Mouse (Mus musculus): ENCODE results near the gene Fbln2.

Gene Fbln2

DNA sequence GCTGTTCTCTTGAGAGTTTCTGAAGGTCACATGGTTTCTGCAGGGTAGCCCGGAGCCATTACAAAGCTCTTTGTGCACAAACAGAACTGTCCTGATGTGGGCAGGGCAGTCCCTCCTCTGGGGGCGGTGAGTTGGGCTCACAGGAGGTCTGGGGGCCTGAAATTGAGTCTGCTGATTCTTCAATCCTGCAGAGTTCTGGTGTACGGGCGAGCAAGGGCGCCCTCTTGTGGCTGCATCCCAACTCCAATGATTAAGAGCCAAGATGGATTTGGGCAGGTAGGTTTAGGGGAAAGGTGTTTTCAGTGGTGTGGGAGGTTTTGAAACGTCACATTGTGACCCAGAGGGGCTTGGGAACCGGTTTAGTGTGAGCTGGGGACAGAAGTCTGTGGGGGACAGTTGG is 65.3 kb downstream of the Fbln2 start:
- DNase-seq (ENCODE audit: inconsistent age in 2 of 2, low spot score in 1 of 2): peak; percentile 38 to 80

DNA sequence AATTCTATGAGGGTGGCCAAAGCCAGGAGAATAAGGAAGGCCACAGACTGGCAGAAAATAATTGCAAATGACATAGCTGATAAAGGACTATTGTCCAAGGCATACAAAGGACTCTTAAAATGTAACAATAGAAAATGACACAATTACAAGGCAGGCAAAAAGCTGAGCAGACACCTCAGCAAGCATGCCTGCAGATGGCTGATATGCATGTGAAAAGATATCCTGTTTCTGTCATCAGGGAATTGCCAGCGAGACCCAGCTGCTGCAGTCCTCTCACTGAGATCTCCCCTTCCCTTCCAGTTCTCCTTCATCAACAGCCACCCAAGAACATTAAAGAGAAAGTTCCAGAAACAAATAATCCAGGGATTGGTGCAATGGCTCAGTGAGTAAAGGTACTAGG is 66.0 kb downstream of the Fbln2 start:
- no peak for DNase-seq (ENCODE audit: inconsistent age in 2 of 2, low spot score in 1 of 2)

DNA sequence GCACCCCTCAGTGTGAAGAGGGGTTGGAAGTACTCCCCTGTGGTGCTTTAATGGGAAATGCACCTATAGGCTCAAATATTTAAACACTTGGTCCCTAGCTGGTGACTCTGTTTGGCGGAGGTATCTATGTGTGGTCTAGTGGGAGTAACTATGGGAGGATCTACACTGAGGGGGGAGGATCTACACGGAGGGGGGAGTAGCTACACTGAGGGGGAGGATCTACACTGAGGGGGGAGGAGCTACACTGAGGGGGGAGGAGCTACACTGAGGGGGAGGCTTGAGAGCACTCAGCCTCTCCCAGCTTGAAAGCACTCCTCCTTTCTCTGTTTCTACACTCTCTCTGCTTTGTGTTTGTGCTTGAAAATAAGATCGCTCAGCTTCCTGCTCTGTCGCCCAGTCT is 67.2 kb downstream of the Fbln2 start:
- no peak for DNase-seq (ENCODE audit: inconsistent age in 2 of 2, low spot score in 1 of 2)

DNA sequence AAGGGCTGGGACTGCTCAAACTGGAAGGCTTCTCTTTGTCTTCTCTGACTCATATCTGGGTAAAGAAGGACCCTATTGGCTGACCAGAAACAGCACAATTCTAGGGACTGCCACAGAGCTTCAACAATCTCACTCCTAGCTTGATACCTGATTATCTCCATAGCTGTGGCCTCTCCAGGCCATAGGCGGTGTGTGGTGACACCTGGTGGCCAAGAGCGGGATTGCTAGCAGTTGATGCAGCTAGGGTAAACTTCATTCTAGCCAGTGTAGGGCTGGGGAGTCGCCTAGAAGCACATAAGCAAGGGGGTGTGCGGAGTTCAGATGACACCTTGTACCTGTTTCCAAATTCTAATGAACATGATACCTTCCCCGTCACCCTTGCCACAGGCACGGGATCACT is 69.0 kb downstream of the Fbln2 start:
- DNase-seq (ENCODE audit: inconsistent age in 2 of 2, low spot score in 1 of 2): peak; percentile 80 to 96

DNA sequence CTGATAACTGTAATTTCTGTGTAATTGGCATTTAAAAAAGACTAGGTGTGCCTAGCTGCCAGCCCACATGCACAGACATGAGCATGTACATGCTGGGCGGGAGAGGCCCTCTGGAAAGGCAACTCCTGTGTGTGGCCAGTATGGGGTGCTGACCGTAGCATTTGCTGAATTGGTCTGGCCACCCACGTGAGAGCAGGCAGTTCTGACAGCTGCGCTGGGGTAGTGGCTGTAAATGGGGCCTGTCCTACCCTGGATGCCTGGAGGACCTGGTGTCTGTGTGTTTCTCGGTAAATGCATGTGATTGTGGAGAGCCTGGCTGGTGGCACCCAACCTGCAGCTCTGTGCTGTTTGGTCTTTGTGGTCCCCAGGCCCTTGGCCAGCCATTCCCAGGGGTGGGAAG is 69.5 kb downstream of the Fbln2 start:
- no peak for DNase-seq (ENCODE audit: inconsistent age in 2 of 2, low spot score in 1 of 2)

DNA sequence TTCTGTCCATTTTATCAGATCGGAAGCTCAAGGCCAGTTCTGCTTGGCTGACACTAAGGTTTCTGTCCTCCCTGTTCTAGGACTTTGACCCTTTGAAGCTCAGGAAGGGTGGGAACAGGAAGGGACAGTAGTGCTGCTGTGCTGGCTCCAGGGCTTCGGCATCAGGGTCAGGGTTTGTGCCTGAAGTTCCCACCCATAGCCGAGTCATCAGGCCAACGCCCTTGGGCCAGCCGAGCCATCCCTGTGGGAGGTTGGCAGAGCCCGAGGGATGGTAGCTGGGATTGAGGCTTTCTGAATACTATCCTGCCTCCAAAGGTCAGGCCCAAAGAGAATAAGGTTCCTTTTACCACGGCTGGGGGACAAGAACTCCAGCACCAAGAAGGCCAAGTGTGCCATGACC is 70.8 kb downstream of the Fbln2 start:
- peak in 1 of 2 experiments; percentile 63 for DNase-seq (ENCODE audit: inconsistent age in 2 of 2, low spot score in 1 of 2)

DNA sequence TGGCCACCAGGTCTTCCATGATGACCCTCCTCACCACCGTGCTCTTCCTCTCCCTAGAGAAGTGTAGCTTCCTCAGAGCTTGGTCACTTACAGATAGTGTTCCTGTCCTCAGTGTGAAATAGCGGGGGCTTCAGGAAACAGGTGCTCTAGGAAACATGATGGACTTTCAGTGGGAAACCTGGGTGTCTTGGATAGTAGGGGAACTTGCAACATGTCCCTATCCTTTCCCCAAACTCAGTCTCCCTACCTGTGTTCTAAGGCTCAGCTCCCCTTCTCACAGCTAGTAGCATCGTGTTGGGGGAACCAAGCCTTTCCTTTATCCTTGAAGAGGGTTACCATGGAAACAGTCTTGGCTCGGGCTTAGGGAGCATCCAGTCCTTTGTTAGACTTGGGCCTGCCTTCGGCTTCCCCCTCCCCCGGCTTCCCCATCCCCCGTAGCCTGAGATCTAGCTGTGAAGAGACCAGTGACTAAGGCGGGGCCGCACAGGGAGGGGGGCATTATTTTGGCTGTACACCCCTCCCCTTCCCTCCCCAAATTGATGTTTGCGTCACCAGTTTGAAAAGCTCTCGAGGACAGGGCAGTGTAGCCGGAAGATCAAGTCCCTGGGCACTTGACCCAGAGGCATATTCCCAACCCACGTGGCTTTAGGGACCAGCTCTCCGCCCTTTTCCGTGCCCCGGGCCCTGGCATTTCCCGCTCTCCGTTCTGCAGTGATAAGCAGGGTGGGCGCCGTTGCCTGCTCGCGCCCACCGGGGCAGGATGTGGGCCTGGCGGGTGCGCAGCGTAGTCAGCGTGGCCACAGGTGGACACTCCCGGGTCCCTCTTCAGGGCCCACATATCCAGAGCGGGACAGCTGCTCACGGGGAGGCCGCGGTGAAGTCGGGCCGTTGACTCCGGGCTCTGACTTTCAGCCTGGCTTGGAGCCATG is 72.5 kb downstream of the Fbln2 start:
- DNase-seq (ENCODE audit: inconsistent age in 2 of 2, low spot score in 1 of 2): no peak

DNA sequence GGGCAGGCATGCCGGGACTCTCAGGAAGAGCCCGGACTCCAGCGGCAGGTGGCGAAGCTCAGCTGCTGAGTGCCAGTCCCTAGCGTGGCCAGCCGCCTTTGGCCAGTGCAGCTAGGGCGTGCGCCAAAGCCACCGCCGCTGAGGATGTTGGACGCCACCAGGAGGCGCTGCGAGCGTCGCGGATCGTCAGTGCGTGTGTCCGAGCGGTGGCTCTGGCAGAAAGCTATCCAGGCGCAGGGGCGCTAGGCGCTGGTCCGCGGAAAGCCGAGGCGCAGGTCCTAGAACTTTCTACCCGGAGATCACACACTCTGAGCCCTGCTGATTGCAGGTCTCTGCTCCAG is 73.2 kb downstream of the Fbln2 start:
- DNase-seq (ENCODE audit: inconsistent age in 2 of 2, low spot score in 1 of 2): peak; percentile 69 to 87

DNA sequence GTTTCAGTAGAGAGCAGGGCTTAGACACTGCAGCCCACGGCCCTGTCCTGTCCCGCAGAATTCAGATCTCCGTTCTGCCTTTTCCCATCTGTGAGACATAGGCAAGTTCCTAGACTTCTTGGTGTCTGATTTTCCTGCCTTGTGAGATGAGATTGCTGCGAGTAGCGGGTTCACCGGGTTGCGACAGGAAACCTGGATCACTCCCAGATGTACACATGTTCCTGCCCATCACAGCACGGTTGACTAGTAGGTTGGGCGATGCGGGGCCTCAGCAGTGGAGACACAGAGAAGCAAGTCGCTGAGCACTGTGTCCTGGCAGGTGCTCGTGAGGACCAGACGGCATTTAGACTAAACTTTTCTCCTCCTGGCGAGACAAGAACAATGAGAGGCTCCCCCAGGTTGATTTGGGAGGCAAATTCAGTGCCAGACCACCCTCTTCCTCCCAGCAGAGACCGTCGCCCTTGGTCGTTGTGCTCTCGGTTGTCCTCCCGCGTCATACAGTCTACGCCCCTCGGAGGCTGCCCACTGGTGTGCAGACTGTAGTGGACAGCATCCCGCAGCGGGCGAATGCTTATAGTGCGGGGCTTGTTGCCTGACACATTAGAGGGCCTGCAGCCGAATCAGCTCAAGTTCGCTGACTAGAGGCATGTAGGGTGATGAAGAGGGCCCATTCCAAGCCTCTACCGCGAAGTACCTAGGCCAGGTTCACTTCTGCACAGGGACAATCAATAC is 73.7 kb downstream of the Fbln2 start:
- DNase-seq (ENCODE audit: inconsistent age in 2 of 2, low spot score in 1 of 2): no peak

DNA sequence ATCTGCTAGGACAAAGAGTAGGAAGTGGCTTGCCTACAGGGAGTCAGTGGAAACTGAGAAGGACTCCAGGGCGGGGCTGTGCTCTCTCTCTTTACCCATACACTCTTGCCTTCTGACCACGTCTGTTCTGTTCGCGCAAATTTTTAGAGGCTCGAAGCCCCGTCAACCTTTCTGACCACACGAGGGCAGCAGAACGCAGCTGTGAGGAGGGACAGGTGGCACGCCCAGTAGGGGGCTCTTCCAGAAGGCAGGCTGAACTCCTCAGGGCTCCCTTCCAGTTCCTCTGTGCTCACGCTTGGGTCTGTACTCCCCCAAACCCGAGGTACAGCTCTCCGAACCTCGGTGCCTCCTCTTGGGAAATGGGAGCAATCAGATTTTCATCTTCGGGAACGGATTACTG is 74.4 kb downstream of the Fbln2 start:
- peak; percentile 68 to 90 for DNase-seq (ENCODE audit: inconsistent age in 2 of 2, low spot score in 1 of 2)

DNA sequence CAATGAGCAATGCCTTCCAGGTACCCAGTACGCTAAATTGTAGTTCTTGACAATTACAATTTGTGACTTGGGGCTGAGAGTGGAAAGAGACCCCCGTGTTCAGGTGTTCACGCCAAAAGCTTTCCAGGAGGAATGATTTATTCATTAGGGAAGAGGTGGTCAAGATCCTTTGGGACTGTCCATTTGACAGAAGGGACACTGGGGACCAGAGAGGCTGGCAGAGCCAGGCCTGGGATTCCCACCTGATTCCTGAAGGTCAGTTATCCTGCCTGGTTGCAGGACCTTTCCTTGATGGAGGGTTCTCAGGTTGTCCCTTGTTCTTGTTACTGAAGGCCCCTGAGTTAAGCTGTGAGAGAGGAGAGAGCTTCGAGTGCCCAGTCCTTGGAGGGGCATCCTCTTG is 74.9 kb downstream of the Fbln2 start:
- DNase-seq (ENCODE audit: inconsistent age in 2 of 2, low spot score in 1 of 2): no peak

DNA sequence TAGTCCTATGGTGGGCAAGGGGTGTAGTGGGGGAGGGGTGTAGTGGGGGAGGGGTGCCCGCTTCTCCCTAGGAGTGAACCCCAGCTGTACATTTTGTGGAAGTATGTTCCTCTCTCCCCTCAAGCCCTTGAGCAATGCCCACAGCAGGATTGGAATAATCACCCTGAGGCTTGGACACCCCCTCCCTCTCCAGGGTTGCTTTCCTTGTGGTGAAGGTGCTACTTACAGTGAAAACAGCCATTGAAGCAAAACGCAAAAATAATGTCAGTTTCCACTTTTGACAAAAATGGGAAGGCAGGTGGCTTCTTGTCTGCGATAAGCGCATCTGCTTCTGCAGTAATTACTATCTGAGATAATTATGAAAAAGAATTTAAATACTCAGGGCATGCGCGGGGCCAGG is 75.4 kb downstream of the Fbln2 start:
- DNase-seq (ENCODE audit: inconsistent age in 2 of 2, low spot score in 1 of 2): no peak

DNA sequence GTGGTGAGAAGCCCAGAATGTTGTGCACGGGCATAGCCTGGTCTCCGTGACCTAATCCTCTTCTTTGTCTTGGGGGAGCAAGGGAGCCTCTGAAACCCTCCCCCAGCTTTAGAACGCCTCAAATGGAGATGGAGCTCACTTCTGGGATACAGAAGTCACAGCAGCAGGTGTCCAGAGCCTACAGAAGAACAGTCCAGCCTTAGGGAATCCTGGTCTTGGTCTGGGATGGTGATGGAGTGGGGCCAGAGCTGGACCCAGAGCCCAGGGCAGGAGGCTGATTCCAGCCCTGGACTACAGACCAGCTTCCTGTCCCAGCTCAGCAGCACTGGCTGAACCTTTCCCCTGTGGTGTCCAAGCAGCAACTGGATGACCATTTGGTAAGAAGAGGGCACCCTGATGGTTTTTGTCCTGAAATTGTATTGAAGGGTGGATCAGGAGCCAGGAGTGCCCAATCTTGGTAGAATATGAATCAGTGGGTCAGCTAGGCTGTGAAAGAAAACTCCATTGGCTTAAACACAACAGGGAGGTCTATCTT is 76.1 kb downstream of the Fbln2 start:
- DNase-seq (ENCODE audit: inconsistent age in 2 of 2, low spot score in 1 of 2): no peak

DNA sequence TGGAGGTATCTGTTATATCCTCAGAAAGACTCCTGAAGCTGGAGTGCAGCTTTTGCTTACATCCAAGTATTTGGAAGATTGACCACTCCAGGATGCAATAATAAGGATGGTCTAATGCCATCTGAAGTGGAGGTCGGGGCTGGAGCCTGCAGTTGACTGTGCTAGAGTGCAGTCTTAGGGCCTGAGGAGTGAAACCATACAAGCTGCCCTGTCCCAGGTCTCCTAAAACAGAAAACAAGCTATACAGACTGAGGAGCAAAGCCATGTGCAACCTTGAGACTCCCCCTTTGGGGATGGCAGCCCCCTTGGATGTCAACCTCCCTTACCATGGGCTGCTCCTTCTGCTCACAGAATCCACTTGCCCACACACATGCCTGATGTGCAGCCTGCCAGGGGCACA is 76.7 kb downstream of the Fbln2 start:
- DNase-seq (ENCODE audit: inconsistent age in 2 of 2, low spot score in 1 of 2): no peak

DNA sequence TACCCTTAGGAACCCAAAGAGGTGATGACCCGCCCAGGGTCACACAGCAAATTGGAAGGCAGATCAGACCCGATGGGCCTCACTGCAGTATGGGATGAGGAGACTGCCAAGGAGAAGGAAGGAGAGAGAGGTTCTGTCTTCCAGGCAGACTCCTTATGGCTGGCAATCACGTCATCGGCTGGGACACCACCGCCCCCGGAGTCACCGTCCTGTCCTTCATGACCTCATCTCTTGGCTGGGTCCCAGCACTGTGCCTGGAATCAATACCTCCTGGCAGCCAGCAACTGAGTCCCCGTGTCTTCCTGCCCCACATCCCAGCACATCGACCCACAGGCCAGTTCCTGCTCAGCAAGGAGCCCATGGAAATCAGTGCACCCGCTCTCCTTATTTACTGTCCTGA is 78.7 kb downstream of the Fbln2 start:
- DNase-seq (ENCODE audit: inconsistent age in 2 of 2, low spot score in 1 of 2): peak; percentile 87 to 94

DNA sequence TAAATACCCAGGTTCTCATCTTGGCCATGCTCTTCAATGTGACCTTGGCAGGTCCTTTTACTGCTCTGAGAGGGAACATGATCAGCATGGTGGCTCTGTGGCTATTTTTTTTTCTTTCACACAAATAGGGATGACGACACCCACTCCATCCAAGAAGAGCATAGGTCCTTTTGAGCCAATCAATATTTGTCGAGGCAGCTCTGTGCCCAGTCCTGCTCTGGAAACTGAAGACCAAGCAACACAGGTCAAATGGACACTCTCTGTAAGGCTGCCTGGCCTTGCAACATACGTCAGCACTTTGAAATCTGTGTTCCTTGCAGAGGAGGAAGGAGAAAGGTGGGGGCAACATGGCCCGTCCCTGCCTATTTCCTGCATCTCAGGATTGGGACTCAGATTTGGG is 83.2 kb downstream of the Fbln2 start:
- DNase-seq (ENCODE audit: inconsistent age in 2 of 2, low spot score in 1 of 2): no peak

DNA sequence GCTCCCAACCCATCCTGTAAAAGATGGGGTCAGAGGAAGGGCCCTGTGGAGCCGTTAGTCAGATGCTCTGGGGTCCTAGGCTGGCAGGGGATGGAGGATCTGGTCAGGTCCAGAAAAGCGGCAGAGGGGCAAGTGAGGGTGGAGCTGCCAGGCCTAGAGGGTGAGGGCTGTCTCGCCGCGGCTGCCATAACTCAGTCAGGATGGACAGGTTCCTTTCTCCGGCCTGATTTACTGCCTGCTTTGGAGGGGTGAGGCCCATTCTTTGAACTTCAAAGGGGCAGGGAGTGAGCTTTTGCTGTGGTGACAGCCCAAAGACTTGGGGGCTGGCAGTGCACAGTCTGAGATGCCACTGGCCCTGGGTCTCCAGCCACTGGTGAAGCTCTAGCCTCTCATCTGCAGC is 86.6 kb downstream of the Fbln2 start:
- DNase-seq (ENCODE audit: inconsistent age in 2 of 2, low spot score in 1 of 2): no peak

DNA sequence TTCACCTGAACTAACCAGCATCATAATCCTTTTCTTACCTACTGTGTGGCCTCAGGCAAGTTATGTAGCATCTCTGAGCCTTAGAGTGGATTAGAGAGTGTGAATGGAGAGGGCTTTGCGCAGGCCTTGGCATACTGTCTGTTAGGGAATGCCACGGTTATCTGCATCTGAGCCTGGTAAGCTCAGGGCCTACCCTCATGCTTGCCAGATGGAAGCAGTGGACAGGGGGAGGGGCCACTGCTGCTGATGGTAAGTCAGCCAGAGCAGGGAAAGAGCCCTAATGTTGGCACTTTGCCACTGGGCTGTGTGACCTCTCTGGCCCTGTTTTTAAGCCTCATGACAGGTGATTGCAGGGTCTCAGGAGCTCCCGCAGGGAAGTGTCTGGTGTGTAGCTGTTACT is 87.8 kb downstream of the Fbln2 start:
- no peak for DNase-seq (ENCODE audit: inconsistent age in 2 of 2, low spot score in 1 of 2)

DNA sequence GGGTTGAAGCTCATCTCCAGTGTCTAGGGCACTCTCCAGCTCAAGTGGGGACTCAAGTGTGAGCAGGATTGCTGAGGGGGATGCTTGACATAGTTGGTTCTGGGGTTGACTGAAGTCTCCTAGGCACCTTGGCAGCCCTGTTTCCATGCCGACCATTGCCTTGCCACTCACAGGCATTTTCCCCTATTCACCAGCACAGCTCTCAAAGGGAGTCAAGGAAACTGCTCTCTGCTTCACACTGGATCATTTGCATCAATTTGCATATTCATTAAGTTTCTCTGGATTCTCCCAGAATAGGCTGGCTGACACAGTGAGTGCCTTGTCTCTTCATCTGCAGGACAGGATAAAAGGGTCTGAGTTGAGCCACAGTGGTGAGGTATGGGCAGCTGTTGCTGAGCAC is 89.6 kb downstream of the Fbln2 start:
- no peak for DNase-seq (ENCODE audit: inconsistent age in 2 of 2, low spot score in 1 of 2)

DNA sequence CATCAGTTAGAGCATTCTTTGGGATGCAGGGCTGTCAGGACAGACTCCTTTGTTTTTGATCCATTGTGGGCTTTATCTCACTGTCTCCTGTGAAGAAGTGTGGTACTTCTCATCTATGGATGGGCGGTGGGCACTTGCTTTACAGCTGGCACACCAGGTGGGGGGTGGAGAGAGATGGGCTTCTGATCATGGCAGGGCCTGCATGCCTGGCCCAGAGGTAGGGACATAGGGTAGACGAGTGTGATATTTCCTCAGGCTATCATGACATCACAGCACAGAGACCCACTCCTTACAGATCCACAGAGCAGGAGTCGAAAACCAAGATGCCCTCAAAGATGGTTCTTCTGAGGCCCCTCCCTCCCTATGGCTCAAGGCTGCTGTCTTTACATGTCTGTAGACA is 90.1 kb downstream of the Fbln2 start:
- no peak for DNase-seq (ENCODE audit: inconsistent age in 2 of 2, low spot score in 1 of 2)

DNA sequence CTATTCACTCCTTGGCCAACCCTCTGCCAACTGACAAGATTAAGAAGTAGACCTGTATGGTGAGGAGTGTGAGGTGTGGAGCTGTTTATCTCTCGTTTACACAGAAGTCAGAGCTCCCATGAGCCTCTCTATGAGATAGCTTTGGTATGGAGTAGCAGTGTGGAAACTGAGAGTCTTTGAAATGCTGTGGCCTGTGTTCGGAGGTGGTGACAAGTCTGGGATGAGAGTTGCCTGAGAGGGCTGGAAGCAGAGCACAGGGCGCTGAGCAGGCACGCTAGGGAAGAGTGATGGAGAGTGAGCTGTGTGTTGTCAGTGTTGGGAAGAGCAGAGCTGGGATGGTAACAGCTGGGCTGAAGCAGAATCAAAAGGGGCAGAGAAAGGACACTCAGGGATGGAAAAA is 91.9 kb downstream of the Fbln2 start:
- no peak for DNase-seq (ENCODE audit: inconsistent age in 2 of 2, low spot score in 1 of 2)

DNA sequence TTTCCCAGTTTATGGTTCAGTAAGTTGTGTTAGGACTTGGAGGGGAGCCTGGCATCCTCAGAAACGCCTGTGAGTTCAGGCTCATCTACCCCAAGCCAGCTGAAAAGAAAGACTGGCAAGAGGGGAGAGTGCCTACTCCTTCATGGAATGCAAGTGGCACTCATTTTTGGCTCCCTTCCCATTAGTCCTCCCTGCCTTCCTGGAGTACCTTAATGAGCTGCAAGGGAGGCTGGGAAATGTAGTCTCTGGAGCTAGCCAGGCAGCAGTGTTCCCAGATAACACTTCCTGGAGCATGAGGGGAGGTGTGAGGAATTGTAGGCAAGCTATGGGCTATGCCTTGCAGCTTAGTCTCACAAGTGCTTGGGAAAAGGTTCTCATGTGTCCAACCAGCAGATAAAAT is 95.7 kb downstream of the Fbln2 start:
- peak in 1 of 2 experiments; percentile 21 for DNase-seq (ENCODE audit: inconsistent age in 2 of 2, low spot score in 1 of 2)

Measured in adrenal gland, adult (tissue).